Mouse (Mus musculus) embryonic facial prominence, embryonic 13.5 days (tissue): ENCODE results near the gene Dcaf17. TPM values are rescaled to one million over a fixed set of nuclear protein-coding genes. Genes with fewer than 3 reads are reported as not detected.
A peak's percentile ranks its signal among the peaks of the same experiment; 100 is the strongest.

Experiments used
- ATAC-seq: fragments of 200-750 bp; cut with Nextera tagmentation; 2 replicates; pipeline ENCODE4 v1.8.0; 2017; ENCODE audit warnings: low read depth; ENCODE audit not compliant: insufficient number of reproducible peaks, insufficient read depth, low FRiP score, low TSS enrichment
- H3K27ac ChIP-seq: fragments of 300-500 bp; sonication (generic); 2 replicates; pipeline ENCODE4 v1.5.1; 2015; ENCODE audit warnings: moderate library complexity, mild to moderate bottlenecking, inconsistent platforms
- H3K27me3 ChIP-seq: fragments of 300-500 bp; sonication (generic); 2 replicates; pipeline ENCODE4 v1.6.1; 2015; ENCODE audit warnings: mild to moderate bottlenecking, inconsistent platforms
- H3K36me3 ChIP-seq: fragments of 300-500 bp; sonication (generic); 2 replicates; pipeline ENCODE4 v1.6.1; 2015; ENCODE audit warnings: mild to moderate bottlenecking, inconsistent platforms
- H3K4me1 ChIP-seq: fragments of 300-500 bp; sonication (generic); 2 replicates; pipeline ENCODE4 v1.6.1; 2015; ENCODE audit warnings: inconsistent platforms
- H3K4me2 ChIP-seq: fragments of 300-500 bp; sonication (generic); 2 replicates; pipeline ENCODE4 v1.6.1; 2015; ENCODE audit warnings: moderate library complexity, mild to moderate bottlenecking, inconsistent platforms
- H3K4me3 ChIP-seq: fragments of 300-500 bp; sonication (generic); 2 replicates; pipeline ENCODE4 v1.5.1; 2015; ENCODE audit warnings: mild to moderate bottlenecking, inconsistent platforms
- H3K9ac ChIP-seq: fragments of 300-500 bp; sonication (generic); 2 replicates; pipeline ENCODE4 v1.6.1; 2015; ENCODE audit warnings: mild to moderate bottlenecking, inconsistent platforms
- H3K9me3 ChIP-seq: fragments of 300-500 bp; sonication (generic); 2 replicates; pipeline ENCODE4 v1.6.1; 2016; ENCODE audit warnings: inconsistent platforms
- WGBS: fragments of 180-500 bp; shearing (Covaris S2); methylation state at CpG from one replicate; pipeline ENCODE4 v1.1.7; 2015; ENCODE audit warnings: mixed read lengths; 5-methylcytosine and 5-hydroxymethylcytosine counted together
- polyA plus RNA-seq: library from polyadenylated mRNA; unstranded; fragments of >200 nt; fragmentation: Nextera tagmentation; extraction: Ambion mirVana; gene quantifications from 2 replicates; pipeline ENCODE4 v1.2.1, GENCODE M21; 2015

Gene Dcaf17
- polyA plus RNA-seq, 1 experiment from 2014 or later, result 38.6 TPM

DNA sequence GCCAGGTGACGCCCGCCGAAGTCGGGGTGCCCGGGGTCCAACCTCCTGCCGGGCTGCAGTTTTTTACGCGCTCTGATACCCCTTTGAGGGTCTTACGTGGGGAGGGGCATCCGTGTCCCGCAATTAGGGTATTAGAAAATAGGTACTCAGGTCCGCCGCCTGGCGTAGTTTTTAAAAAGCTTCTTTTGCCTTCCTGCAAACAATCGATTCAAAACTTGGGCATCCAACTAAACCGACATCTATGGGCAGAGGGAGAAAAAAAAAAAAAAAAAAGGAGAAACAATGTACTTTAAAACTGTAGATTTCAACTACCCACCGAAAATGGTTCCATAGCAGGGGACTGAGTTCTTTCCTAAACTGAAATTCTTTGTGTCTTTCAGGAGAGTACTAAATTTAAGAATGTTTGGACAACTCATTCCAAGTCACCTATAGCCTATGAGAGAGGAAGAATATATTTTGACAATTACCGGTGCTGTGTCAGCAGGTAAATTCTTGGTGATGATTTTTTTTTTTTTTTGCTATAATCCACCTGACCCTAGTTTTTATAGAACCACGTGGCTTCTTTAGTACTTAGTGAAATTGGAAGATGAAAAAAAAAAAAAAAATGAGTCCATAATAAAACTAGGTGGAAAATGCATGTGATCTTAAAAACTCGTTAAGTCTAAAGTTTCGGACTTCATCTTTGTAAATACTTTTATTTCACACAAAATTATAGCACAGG, 1.1 kb downstream of the Dcaf17 start:
- ATAC-seq, result no peak
- Histone ChIP-seq H3K4me1 (peaks cover 13% of the 10 kb centered on the region), H3K27ac (peak overlapping the region; percentile 96), H3K9me3 (no peaks in the 10 kb centered on the region), H3K4me2 (peak overlapping the region; percentile 76), H3K9ac (peak overlapping the region; percentile 92), H3K36me3 (peaks cover 19% of the 10 kb centered on the region), H3K4me3 (peak overlapping the region; percentile 90), H3K27me3 (no peaks in the 10 kb centered on the region)
- 11% methylated on average over 21 of the region's 21 CpGs for WGBS

DNA sequence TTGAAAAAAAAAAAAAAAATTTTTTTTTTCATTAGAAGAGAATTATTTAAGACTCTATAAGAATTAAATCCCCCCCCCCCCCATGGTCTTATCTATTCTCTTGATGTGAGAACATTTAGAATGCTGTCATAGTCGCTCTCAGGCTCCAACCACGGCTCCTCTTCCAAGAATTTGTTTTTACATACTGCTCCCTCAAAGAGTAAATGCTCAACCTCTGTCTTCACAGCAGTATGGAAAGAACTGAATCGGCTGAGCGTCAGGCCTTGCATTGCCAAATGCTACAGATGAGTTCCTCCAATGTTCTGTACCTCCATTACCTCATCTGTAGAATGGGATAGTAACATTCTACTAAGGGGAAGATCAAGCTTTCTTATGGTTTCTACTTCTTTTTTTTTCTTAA, 16.5 kb downstream of the Dcaf17 start:
- no peaks in the 10 kb centered on the region for H3K4me1 ChIP-seq
- no peak overlapping the region for H3K4me2 ChIP-seq
- 99% methylated on average over 4 of the region's 4 CpGs for WGBS

DNA sequence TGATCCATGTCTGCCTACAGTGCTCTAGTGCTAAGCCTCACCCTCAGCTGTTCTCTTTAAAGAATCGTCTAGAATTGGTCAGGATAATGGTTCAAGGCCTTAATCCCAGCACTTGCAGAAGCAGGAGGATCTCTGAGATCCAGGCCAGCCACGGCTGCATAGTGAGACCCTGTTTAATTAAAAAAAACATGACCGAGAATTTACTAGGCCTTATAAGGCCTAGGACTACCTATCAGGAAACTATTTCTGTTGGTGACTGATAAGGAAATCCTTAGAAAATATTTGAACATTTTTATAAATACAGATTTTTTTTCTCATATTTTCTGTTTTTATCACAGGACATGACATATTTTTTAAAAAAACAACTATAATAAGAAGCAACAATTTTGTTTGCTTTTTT, 18.2 kb downstream of the Dcaf17 start:
- Histone ChIP-seq H3K36me3 (peaks cover 5% of the 10 kb centered on the region; the same call in 1 of the 2 replicates), H3K4me3 (no peak overlapping the region), H3K4me2 (no peak overlapping the region), H3K9ac (no peak overlapping the region), H3K4me1 (no peaks in the 10 kb centered on the region), H3K9me3 (no peaks in the 10 kb centered on the region), H3K27me3 (no peaks in the 10 kb centered on the region), H3K27ac (no peak overlapping the region)
- no peak for ATAC-seq
- 86% methylated on average over 3 of the region's 3 CpGs for WGBS

More for the DNA sequence above, 16.5 kb downstream of the Dcaf17 start:
- Histone ChIP-seq H3K9ac (no peak overlapping the region), H3K27ac (no peak overlapping the region), H3K9me3 (no peaks in the 10 kb centered on the region), H3K4me3 (no peak overlapping the region), H3K27me3 (no peaks in the 10 kb centered on the region), H3K36me3 (peaks cover 5% of the 10 kb centered on the region; the same call in 1 of the 2 replicates)
- ATAC-seq, result no peak

DNA sequence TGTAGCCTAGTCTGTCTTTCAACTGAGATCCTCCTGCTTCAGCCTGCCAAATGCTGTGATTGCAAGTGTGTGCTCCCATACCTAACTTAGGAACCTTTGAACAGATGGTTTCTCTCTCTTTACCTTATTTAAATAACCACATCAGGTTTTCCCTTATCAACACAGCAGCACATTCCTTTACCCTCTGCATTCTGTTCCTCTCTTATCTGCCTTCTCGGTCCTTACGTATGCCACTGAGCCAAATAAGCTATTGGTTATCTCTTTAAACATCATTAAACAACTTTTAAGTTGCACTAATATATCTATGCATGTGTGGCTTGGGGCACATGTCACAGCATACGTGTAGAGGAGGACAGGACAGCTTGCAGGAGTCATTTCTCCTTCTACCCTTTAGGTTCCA, 18.7 kb downstream of the Dcaf17 start:
- no peak overlapping the region for H3K4me2 ChIP-seq
- 93% methylated on average over 3 of the region's 3 CpGs for WGBS
- no peak overlapping the region for H3K4me3 ChIP-seq
- no peak for ATAC-seq
- no peaks in the 10 kb centered on the region for H3K9me3 ChIP-seq
- H3K36me3 ChIP-seq, result peaks cover 5% of the 10 kb centered on the region; the same call in 1 of the 2 replicates
- no peaks in the 10 kb centered on the region for H3K4me1 ChIP-seq
- no peak overlapping the region for H3K9ac ChIP-seq
- H3K27ac ChIP-seq, result no peak overlapping the region
- H3K27me3 ChIP-seq, result no peaks in the 10 kb centered on the region

DNA sequence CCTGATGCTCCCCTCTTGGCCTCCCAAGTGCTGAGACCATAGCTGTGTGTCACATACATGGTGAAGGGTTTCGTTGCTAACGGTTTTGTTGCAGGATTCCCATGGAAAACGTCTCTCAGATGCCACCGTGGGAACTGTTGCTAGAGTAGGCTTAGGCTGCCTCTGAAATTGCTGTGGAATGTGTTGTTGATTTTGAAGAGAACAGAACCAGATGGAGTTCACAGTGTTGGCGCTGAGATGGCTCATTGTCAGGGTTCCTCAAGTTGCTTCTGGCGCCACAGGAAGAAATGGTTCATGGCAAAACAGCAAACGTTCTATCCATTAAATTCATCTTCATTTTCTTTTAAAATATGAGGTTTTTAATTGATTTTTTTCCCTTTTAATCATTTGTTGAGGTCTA, 27.3 kb downstream of the Dcaf17 start:
- Histone ChIP-seq H3K36me3 (peaks cover 10% of the 10 kb centered on the region), H3K9me3 (no peaks in the 10 kb centered on the region), H3K9ac (no peak overlapping the region), H3K27me3 (no peaks in the 10 kb centered on the region), H3K4me3 (no peak overlapping the region), H3K27ac (peak overlapping the region; percentile 75), H3K4me2 (no peak overlapping the region), H3K4me1 (0 out of 2 replicates have a peak, but pooled peaks cover 5% of the 10 kb centered on the region)
- 45% methylated on average over 7 of the region's 7 CpGs for WGBS
- no peak for ATAC-seq

DNA sequence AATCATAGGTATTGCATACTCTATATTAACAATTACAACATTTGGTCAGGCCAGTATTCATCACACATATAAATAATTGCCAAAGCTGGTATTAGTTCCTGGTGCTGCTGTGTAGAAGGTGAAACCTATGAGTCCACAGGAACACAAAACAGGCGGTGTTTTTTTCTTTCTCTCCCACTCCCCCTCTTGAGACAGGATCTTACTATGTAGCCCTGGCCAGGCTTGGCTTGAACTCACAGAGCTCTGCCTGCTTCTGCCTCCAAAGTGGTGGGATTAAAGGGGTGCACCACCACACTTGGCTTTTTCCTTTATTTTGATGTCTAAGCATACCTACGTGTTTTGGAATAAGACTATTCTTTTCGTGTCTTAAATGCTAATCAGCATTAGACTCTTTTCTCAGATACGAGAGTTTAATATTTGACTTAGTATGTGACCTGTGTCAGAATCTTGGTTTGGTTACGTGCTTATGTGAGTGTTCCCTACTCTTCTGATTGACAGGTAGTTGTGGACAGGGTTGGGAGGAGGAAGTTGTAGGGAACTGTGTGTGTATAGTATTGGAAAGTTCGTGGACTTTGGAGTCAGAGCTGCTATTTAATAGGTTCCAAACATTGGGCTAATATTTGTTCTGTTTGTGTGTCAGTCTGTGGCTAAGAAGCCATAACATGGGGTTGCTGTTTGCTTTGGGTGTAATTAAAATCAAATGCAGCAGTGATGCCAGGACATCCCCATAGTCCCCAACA, 28.5 kb downstream of the Dcaf17 start:
- Histone ChIP-seq H3K4me1 (0 out of 2 replicates have a peak, but pooled peaks cover 5% of the 10 kb centered on the region), H3K27me3 (no peaks in the 10 kb centered on the region), H3K9me3 (no peaks in the 10 kb centered on the region), H3K9ac (no peak overlapping the region), H3K27ac (no peak overlapping the region), H3K36me3 (peaks cover 18% of the 10 kb centered on the region), H3K4me2 (no peak overlapping the region), H3K4me3 (no peak overlapping the region)
- 90% methylated on average over 6 of the region's 6 CpGs for WGBS
- no peak for ATAC-seq

DNA sequence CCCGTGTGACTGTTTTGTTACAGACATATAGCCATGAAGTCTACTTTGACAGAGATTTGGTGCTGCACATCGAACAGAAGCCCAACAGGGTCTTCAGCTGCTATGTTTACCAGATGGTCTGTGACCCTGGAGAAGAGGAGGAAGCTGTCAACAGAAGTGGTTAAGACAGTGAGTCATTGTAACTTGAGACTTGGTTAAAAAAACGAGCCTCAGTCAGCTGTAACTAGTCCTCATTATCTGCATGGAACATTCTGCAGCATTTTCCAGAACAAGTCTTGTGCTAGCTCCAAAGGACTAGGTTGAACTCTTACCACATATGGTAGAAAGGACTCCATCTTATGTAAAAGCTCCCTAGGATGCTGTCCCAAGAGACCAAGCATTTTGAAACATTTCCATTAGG, 34.6 kb downstream of the Dcaf17 start:
- H3K27ac ChIP-seq, result no peak overlapping the region
- no peaks in the 10 kb centered on the region for H3K9me3 ChIP-seq
- no peak for ATAC-seq
- H3K4me3 ChIP-seq, result no peak overlapping the region
- no peaks in the 10 kb centered on the region for H3K4me1 ChIP-seq
- no peaks in the 10 kb centered on the region for H3K27me3 ChIP-seq
- H3K36me3 ChIP-seq, result peaks cover 29% of the 10 kb centered on the region
- no peak overlapping the region for H3K9ac ChIP-seq
- 53% methylated on average over 3 of the region's 3 CpGs for WGBS
- H3K4me2 ChIP-seq, result no peak overlapping the region

DNA sequence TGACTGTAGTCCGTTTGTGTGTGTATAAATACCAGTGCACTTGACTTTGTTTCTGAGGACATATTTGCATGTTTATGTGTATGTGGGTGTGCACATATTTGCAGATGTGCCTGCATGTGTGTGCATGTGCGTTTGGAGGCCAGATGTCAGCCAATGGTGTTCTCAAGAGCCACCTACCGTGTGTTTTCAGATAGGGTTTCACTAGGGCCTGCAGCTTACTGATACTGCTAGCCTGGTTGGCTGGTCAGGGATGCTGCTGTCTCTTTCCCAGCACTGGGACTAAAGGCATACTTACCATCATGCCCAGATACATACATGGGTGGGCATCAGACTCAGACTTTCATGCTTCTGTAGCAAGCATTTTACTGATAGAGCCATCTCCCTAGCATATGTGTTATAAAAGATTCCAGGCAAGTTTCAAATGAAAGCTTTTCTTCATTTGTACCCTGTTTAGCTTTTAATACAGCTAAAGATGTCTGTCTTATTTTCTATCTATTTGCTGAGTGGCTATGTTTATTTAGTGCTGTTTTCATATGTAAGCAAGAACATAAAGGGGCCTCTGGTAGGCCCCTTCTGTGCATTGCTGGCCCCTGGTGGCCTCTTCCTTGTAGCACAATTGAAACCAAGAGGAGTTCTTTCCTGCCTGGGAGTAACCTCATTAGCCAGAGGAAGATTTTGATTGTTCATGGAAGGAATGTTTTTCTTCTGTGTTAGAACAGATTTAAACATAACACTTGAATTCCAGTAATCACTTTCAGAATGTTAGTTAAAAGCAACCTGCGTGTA, 35.7 kb downstream of the Dcaf17 start:
- Histone ChIP-seq H3K36me3 (peaks cover 29% of the 10 kb centered on the region), H3K27me3 (no peaks in the 10 kb centered on the region), H3K27ac (peak overlapping the region; percentile 33; the same call in 1 of the 2 replicates), H3K4me1 (no peaks in the 10 kb centered on the region), H3K9ac (no peak overlapping the region), H3K4me2 (no peak overlapping the region), H3K9me3 (no peaks in the 10 kb centered on the region), H3K4me3 (no peak overlapping the region)
- 70% methylated on average over 4 of the region's 4 CpGs for WGBS
- ATAC-seq, result no peak

DNA sequence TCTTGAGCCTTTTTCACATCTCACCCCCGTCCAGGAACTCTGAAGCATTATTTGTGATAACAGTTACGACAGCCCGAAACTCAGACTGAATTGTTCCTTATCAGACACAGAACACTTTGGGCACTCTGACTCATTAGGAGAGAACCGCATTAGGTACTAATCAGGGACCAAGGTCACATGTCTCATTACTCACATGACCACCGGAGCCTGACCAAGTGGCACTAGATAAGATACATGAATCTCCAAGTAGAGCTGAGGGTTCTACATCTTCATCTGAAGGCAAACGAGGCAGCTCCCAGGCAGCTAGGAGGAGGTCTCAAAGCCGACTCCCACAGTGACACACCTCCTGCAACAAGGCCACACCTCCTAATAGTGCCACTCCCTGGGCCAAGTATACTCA, 41.0 kb downstream of the Dcaf17 start:
- Histone ChIP-seq H3K36me3 (peaks cover 10% of the 10 kb centered on the region; the same call in 1 of the 2 replicates), H3K4me1 (no peaks in the 10 kb centered on the region), H3K4me2 (no peak overlapping the region), H3K4me3 (no peak overlapping the region), H3K27ac (no peak overlapping the region), H3K9ac (no peak overlapping the region), H3K9me3 (no peaks in the 10 kb centered on the region), H3K27me3 (no peaks in the 10 kb centered on the region)
- ATAC-seq, result no peak
- 82% methylated on average over 7 of the region's 7 CpGs for WGBS

DNA sequence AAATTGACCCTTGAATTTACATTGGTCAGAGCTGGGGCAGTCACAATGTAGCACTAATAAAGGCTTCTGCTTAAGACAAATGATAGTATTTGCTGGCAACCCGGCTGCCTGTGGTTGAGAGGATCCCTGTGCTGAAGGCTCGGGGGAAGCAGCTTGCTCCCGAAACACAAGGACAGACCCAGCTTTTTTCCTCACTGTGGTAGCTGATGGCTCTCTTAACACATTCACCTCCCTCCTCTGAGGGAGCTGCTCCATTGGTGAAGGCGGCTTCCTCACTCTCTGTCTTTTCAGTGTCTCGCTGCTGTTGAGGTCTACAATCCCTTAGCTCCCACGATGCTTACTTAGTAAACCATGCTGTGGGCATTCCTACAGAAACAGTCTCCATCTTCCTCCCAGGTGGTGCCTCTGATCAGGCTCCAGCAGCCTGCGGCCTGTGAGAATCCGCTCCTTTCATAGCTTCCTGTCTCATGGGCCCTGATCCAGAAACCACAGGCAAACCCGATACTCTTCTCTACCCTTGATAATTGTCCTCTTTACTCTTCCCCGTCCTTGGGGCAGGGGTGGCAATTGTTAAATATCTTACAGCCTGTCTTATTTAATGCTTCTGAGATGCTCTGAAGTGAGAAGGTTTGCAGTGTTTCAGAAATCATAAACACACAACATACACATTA, 47.6 kb downstream of the Dcaf17 start:
- Histone ChIP-seq H3K27ac (peak overlapping the region; percentile 23; the same call in 1 of the 2 replicates), H3K4me3 (no peak overlapping the region), H3K4me2 (no peak overlapping the region), H3K4me1 (peaks cover 6% of the 10 kb centered on the region), H3K9ac (no peak overlapping the region), H3K36me3 (no peaks in the 10 kb centered on the region), H3K27me3 (no peaks in the 10 kb centered on the region), H3K9me3 (no peaks in the 10 kb centered on the region)
- WGBS, result 60% methylated on average over 10 of the region's 10 CpGs
- no peak for ATAC-seq

DNA sequence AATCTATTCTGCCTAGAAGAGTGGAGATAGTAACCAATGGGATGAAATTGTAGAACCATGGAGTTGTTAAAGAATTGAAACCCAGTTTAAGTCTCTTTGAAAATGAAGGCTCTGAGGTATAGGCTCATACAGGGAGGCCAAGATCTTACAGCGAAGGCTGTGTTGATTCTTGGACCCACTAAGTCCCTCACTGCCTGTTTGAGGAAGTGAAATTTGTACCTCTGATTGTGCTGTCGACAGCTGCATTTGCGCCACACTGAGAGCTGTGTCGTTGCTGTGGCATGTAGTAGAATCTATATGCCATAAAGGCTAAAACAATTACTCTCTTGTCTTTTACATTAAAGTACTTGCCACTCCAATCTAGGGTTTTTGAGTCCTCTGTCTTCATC, 48.2 kb downstream of the Dcaf17 start:
- no peak overlapping the region for H3K9ac ChIP-seq
- no peaks in the 10 kb centered on the region for H3K27me3 ChIP-seq
- H3K4me1 ChIP-seq, result peaks cover 6% of the 10 kb centered on the region
- no peak overlapping the region for H3K4me2 ChIP-seq
- ATAC-seq, result no peak
- no peaks in the 10 kb centered on the region for H3K36me3 ChIP-seq
- no peak overlapping the region for H3K27ac ChIP-seq
- 84% methylated on average over 4 of the region's 4 CpGs for WGBS
- H3K4me3 ChIP-seq, result no peak overlapping the region
- H3K9me3 ChIP-seq, result no peaks in the 10 kb centered on the region
